Mouse (Mus musculus): ENCODE data around the gene Gpank1. TPM values are rescaled to one million over a fixed set of nuclear protein-coding genes. Genes with fewer than 3 reads are reported as not detected.
"Not testable (repeated sequence)": the region's sequence is repeated elsewhere in the genome, so short reads cannot be mapped to it uniquely, and the experiment has no call there.

Gpank1 gene
- polyA plus RNA-seq, 1 experiment, result 11.0 TPM

- Histone ChIP-seq H3K36me3 (ENCODE audit: control insufficient read depth) (peaks cover 34% of the 10 kb centered on the region), H3K4me1 (ENCODE audit: control insufficient read depth) (peaks cover 48% of the 10 kb centered on the region), H3K4me3 (replicated peaks) (no peak overlapping the region), H3K27me3 (ENCODE audit: control insufficient read depth) (peaks cover 2% of the 10 kb centered on the region; the same call in 1 of the 2 replicates), H3K9me3 (ENCODE audit: control insufficient read depth, low read length) (no peaks in the 10 kb centered on the region)
- no peak for TF ChIP-seq GATA1 (IDR thresholded peaks at IDR 0.05; ENCODE audit: low read length)
- no peak for TF ChIP-seq TAL1 (IDR thresholded peaks at IDR 0.05; ENCODE audit: low read length)
These were observed 14.7 kb upstream of the Gpank1 start for GRCm38 (mm10) chr17:35106522-35106921.

GRCm38 (mm10) chr17:35108097-35108496 lies 13.2 kb upstream of the Gpank1 start, which contains the start of gene Ly6g5c:
Gene Ly6g5c, plus strand, starts transcription at chr17:35108279.
- peaks cover 18% of the 10 kb centered on the region for H3K36me3 ChIP-seq (ENCODE audit: control insufficient read depth)
- H3K9me3 ChIP-seq (ENCODE audit: control insufficient read depth, low read length), result no peaks in the 10 kb centered on the region
- peaks cover 2% of the 10 kb centered on the region; the same call in 1 of the 2 replicates for H3K27me3 ChIP-seq (ENCODE audit: control insufficient read depth)
- no peak for TF ChIP-seq GATA1 (IDR thresholded peaks at IDR 0.05; ENCODE audit: low read length)
- TF ChIP-seq TAL1 (IDR thresholded peaks at IDR 0.05; ENCODE audit: low read length), result no peak
- peaks cover 33% of the 10 kb centered on the region for H3K4me1 ChIP-seq (ENCODE audit: control insufficient read depth)
- H3K4me3 ChIP-seq (replicated peaks), result no peak within 1 kb of the TSS

GRCm38 (mm10) chr17:35111774-35112173 lies 9.5 kb upstream of the Gpank1 start:
- Histone ChIP-seq H3K9me3 (ENCODE audit: control insufficient read depth, low read length) (no peaks in the 10 kb centered on the region), H3K36me3 (ENCODE audit: control insufficient read depth) (peaks cover 29% of the 10 kb centered on the region), H3K4me3 (replicated peaks) (no peak overlapping the region), H3K27me3 (ENCODE audit: control insufficient read depth) (peaks cover 2% of the 10 kb centered on the region; the same call in 1 of the 2 replicates), H3K4me1 (ENCODE audit: control insufficient read depth) (no peaks in the 10 kb centered on the region; the same call in 1 of the 2 replicates)
- TF ChIP-seq GATA1 (IDR thresholded peaks at IDR 0.05; ENCODE audit: low read length), result no peak
- TF ChIP-seq TAL1 (IDR thresholded peaks at IDR 0.05; ENCODE audit: low read length), result no peak

DNA sequence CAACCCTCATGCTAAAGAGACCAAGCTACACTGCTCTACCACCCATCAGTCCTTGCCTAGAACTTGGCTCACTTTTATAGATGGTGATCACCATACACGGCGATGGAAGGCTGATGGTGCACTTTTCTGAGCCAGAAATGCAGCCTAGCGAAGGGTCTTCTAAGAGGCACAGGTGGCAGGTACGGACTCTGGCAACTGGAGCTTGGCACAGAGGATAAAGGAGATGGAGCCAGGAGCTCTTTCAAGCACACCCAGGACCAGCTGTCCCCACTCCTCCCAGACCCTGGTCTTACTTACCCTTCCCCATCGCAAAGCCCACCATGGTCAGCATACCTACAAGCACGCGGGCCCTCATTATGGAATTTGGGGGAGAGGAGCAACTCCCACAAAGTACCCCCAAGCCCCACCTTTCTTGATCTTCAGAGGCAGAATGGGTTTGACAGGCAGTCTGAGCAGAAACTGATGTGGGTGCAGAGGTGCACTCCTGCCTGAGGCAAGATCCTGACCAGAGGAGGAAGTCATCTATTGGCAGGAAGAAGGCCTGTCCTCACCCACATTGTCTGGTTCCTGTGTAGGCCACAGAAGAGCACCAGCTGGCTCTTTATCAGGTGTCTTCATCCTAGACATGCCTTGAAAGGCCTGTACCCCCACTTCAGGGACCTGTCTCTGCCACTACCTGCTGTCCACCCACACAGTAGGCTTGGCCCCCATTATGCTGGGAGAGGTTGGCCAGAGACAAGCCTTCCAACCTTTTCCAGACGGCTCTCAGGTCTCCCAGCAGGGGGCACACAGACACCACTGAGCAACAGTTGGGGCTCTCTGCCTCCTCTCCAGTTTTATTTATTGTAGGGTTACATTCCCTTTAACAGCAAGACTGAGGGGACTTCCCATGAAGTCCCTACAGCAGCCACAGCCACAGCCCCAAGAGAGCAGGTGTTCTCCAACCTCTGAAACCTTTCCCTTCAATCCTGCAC lies 5.9 kb upstream of the Gpank1 start, which contains the start of gene Ly6g5b:
Ly6g5b (minus strand) TSS at position 383 of the 974 bp plus-strand sequence.
- H3K27me3 ChIP-seq (ENCODE audit: control insufficient read depth), result peaks cover 2% of the 10 kb centered on the region; the same call in 1 of the 2 replicates
- H3K4me1 ChIP-seq (ENCODE audit: control insufficient read depth), result peaks cover 12% of the 10 kb centered on the region
- no peak within 1 kb of the TSS for H3K4me3 ChIP-seq (replicated peaks)
- TF ChIP-seq GATA1 (IDR thresholded peaks at IDR 0.05; ENCODE audit: low read length), result no peak
- TF ChIP-seq TAL1 (IDR thresholded peaks at IDR 0.05; ENCODE audit: low read length), result no peak
- H3K36me3 ChIP-seq (ENCODE audit: control insufficient read depth), result peaks cover 58% of the 10 kb centered on the region
- no peaks in the 10 kb centered on the region for H3K9me3 ChIP-seq (ENCODE audit: control insufficient read depth, low read length)

DNA sequence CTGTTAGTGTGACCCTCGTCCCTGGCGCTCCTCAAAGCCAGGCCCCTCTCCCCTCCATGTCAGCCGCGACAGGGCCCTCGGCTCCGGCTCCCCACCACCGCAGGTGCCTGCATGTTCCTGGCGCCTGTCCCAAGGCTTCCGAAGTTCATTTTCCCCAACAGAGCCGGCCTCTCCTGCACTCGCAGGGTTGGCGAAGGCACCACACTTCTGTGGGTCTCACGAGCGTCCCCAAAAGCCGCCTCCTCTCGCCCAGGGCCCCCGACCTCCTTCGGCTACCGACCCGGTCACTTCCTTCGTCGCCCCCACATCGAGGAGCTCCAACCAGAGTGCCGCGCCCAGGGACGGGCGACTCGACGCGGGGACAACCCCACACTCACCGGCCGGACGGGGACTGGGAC lies 511 bp upstream of the Gpank1 start:
- Histone ChIP-seq H3K36me3 (ENCODE audit: control insufficient read depth) (peaks cover 68% of the 10 kb centered on the region), H3K4me1 (ENCODE audit: control insufficient read depth) (peaks cover 52% of the 10 kb centered on the region), H3K4me3 (replicated peaks) (peak overlapping the region; percentile 74), H3K9me3 (ENCODE audit: control insufficient read depth, low read length) (no peaks in the 10 kb centered on the region), H3K27me3 (ENCODE audit: control insufficient read depth) (no peaks in the 10 kb centered on the region)
- TF ChIP-seq GATA1 (IDR thresholded peaks at IDR 0.05; ENCODE audit: low read length) (no peak), TAL1 (IDR thresholded peaks at IDR 0.05; ENCODE audit: low read length) (no peak)

GRCm38 (mm10) chr17:35121871-35122303 lies 632 bp downstream of the Gpank1 start, which contains the start of gene Csnk2b:
Gene Csnk2b, minus strand, starts transcription at chr17:35122053.
- Histone ChIP-seq H3K36me3 (ENCODE audit: control insufficient read depth) (peaks cover 58% of the 10 kb centered on the region), H3K4me1 (ENCODE audit: control insufficient read depth) (peaks cover 64% of the 10 kb centered on the region)

GRCm38 (mm10) chr17:35123287-35123686 lies 2.0 kb downstream of the Gpank1 start:
- not testable (repeated sequence) for H3K9me3 ChIP-seq (ENCODE audit: control insufficient read depth, low read length); H3K4me3 ChIP-seq (replicated peaks); H3K27me3 ChIP-seq (ENCODE audit: control insufficient read depth)
- Histone ChIP-seq H3K36me3 (ENCODE audit: control insufficient read depth) (peaks cover 51% of the 10 kb centered on the region), H3K4me1 (ENCODE audit: control insufficient read depth) (peaks cover 71% of the 10 kb centered on the region)

More at GRCm38 (mm10) chr17:35121871-35122303, 632 bp downstream of the Gpank1 start, which contains the start of gene Csnk2b:
- Histone ChIP-seq H3K27me3 (ENCODE audit: control insufficient read depth) (no peaks in the 10 kb centered on the region), H3K9me3 (ENCODE audit: control insufficient read depth, low read length) (no peaks in the 10 kb centered on the region), H3K4me3 (replicated peaks) (peak within 1 kb of the TSS; percentile 74)
- no peak for TF ChIP-seq GATA1 (IDR thresholded peaks at IDR 0.05; ENCODE audit: low read length)
- no peak for TF ChIP-seq TAL1 (IDR thresholded peaks at IDR 0.05; ENCODE audit: low read length)

GRCm38 (mm10) chr17:35124261-35124896 lies 3.1 kb downstream of the Gpank1 start:
- not testable (repeated sequence) for H3K4me3 ChIP-seq (replicated peaks); H3K27me3 ChIP-seq (ENCODE audit: control insufficient read depth); H3K9me3 ChIP-seq (ENCODE audit: control insufficient read depth, low read length)
- Histone ChIP-seq H3K4me1 (ENCODE audit: control insufficient read depth) (peaks cover 75% of the 10 kb centered on the region), H3K36me3 (ENCODE audit: control insufficient read depth) (peaks cover 48% of the 10 kb centered on the region)

DNA sequence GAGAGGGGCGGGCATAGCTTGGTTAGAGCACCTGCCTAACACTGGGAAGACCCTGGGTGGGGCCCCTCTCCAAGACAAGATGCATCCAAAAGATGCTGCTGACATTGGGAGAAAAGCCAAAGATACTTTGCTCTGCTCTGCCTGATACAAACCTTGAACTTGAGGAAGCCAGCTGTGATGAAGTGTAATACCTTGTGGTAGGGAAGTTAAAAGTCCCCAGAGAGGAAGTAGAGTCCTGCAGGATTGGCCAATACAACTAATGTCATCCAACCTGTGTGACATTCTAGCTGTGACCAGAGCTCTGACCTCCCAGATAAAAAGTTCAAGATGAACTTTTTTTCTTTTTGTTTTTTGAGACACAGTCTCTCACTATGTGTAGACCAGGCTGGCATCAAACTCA lies 3.8 kb downstream of the Gpank1 start:
- no peaks in the 10 kb centered on the region for H3K27me3 ChIP-seq (ENCODE audit: control insufficient read depth)
- H3K4me3 ChIP-seq (replicated peaks), result no peak overlapping the region
- H3K36me3 ChIP-seq (ENCODE audit: control insufficient read depth), result peaks cover 47% of the 10 kb centered on the region
- TF ChIP-seq TAL1 (IDR thresholded peaks at IDR 0.05; ENCODE audit: low read length), result no peak
- no peak for TF ChIP-seq GATA1 (IDR thresholded peaks at IDR 0.05; ENCODE audit: low read length)
- H3K9me3 ChIP-seq (ENCODE audit: control insufficient read depth, low read length), result no peaks in the 10 kb centered on the region
- peaks cover 69% of the 10 kb centered on the region for H3K4me1 ChIP-seq (ENCODE audit: control insufficient read depth)

Data from erythroblast, embryonic 14.5 days (primary cell).